20 mouse cellular contexts compared by ENCODE assay signal in the genomic region with DNA sequence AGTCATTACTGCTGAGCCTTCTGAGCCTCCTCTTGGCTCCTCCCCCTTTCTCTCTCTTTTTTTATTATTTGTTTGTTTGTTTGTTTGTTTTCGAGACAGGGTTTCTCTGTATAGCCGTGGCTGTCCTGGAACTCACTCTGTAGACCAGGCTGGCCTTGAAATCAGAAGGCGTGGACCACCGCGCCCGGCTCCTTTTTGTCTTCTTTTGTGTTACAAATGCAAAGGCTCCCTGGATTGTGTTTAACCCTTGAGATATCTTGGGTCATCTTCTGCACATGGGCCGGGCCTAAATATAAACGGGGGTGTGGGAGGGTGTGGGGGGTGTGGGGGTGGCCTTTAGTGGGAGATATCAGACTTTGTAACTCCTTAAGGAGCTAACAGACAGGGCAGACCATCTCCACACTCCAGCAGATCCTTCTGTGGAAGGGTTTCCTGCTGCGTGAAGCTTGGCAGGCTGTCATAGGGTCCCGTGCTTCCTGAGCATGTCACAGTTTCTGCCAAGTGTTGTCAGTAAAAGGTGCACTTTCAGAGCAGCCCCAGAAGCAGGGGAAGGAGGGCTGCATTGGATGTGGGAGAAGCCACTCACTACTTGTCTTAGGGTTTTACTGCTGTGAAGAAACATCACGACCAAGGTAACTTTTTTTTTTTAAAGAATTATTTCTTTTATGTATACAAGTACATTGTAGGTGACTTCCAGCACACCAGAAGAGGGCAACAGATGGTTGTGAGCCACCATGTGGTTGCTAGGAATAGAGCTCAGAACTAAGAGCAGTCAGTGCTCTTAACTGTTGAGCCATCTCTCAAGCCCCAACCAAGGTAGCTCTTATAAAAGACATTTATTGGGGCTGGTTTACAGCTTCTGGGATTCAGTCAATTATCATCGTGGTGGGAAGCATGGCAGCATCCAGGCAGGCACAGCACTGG. TPM values are rescaled to one million over a fixed set of nuclear protein-coding genes. Genes with fewer than 3 reads are reported as not detected.
DNase-seq lines count a peak whose midpoint lies in the region; ATAC-seq and TF ChIP-seq lines count a peak whose summit lies in the region.
"Had no signal": no experiment of that assay in that cellular context is flagged by ENCODE, and none has a peak within 500 bp of the region (broad histone marks: within the 10 kb centered on the region; RNA-seq: fewer than 3 reads in every experiment).

No protein-coding gene starts in this region.

- no peak; the same call in none of the 2 replicates for TF ChIP-seq RAD21 in CH12.LX (IDR thresholded peaks at IDR 0.05; ENCODE audit: low read depth, low read length)

- no peak for TF ChIP-seq POLR2A in CH12.LX (IDR thresholded peaks at IDR 0.05; ENCODE audit: low read depth, low read length)

- WGBS in kidney, embryonic 14.5 days: 63% methylated on average over 12 of the region's 12 CpGs

- dilution Hi-C loops in CH12.LX (cut with MboI; ENCODE audit: extremely low pct_ligation_motif_present, extremely low pct_unique_long_range_greater_than_20kb, low sequenced_read_pairs): no loop called here

- peak in 1 of 2 experiments; percentile 53; a peak in 2 of 4 replicates for TF ChIP-seq CTCF in CH12.LX (conservative IDR thresholded peaks at IDR 0.05 in 1 of 2, IDR thresholded peaks at IDR 0.05 in 1 of 2; ENCODE audit: low read depth in 2 of 2, low read length in 2 of 2)

- DNase-seq in cerebellum, postnatal 14 days: peak; percentile 57 to 68
- no peak for DNase-seq in cerebellum, adult 8-10 months
- DNase-seq in kidney, postnatal 14 days: peak; percentile 32
- DNase-seq in CH12.LX (ENCODE audit: extremely low read depth): no peak
- peak; percentile 86 for DNase-seq in R1 (ENCODE audit: low read depth, low spot score)
- no peak for DNase-seq in gastrocnemius, adult 18-20 months (ENCODE audit: low spot score)
- DNase-seq: adrenal gland, postnatal 25 days; cerebellum, adult 2 months; gastrocnemius, postnatal 10 days; heart, adult 11 months; heart, postnatal 36 days had no signal

- H3K4me3 ChIP-seq in kidney, embryonic 14.5 days (ENCODE audit: low read length): no peak overlapping the region
- H3K4me3 ChIP-seq in CH12.LX (replicated peaks in 1 of 3; ENCODE audit: low read depth in 2 of 3, low read length in 2 of 3, poor library complexity in 1 of 3): no peak overlapping the region
- H3K4me3 ChIP-seq: embryonic facial prominence, embryonic 13.5 days; heart, embryonic 13.5 days; hindbrain, embryonic 15.5 days; limb, embryonic 15.5 days; midbrain, embryonic 10.5 days had no signal

- H3K4me1 ChIP-seq in kidney, embryonic 14.5 days (ENCODE audit: control insufficient read depth, insufficient read depth, low read length): no peaks in the 10 kb centered on the region
- H3K4me1 ChIP-seq in CH12.LX (ENCODE audit: control insufficient read depth in 1 of 2, insufficient read depth in 2 of 2): peaks cover 8 to 15% of the 10 kb centered on the region in 2 experiments
- H3K4me1 ChIP-seq: embryonic facial prominence, embryonic 13.5 days; hindbrain, embryonic 15.5 days had no signal

- H3K36me3 ChIP-seq in kidney, embryonic 14.5 days (ENCODE audit: control insufficient read depth, insufficient read depth, low read length): no peaks in the 10 kb centered on the region
- peaks cover 0 to 9% of the 10 kb centered on the region in 2 experiments for H3K36me3 ChIP-seq in CH12.LX (replicated peaks in 1 of 2; ENCODE audit: control insufficient read depth in 1 of 2, insufficient read depth in 1 of 2, low read length in 1 of 2)
- H3K36me3 ChIP-seq: embryonic facial prominence, embryonic 13.5 days; hindbrain, embryonic 15.5 days; limb, embryonic 15.5 days; liver, embryonic 15.5 days; midbrain, embryonic 10.5 days had no signal

- H3K79me2 ChIP-seq in CH12.LX (replicated peaks; ENCODE audit: control insufficient read depth, extremely low read depth, insufficient read depth, poor library complexity, severe bottlenecking): no peaks in the 10 kb centered on the region

- no peak for ATAC-seq in kidney, embryonic 14.5 days (ENCODE audit: low FRiP score, low TSS enrichment)

- H3K27ac ChIP-seq in kidney, embryonic 14.5 days (ENCODE audit: low read depth, low read length): no peak overlapping the region
- H3K27ac ChIP-seq in CH12.LX (ENCODE audit: insufficient read depth, low read depth): no peak overlapping the region
- H3K27ac ChIP-seq: embryonic facial prominence, embryonic 13.5 days; heart, embryonic 13.5 days; hindbrain, embryonic 15.5 days; kidney, postnatal 0 days; limb, embryonic 15.5 days; liver, embryonic 15.5 days; macrophage; midbrain, embryonic 10.5 days had no signal

- no peaks in the 10 kb centered on the region for H3K27me3 ChIP-seq in kidney, embryonic 14.5 days (ENCODE audit: control insufficient read depth, insufficient read depth, low read length)
- no peaks in the 10 kb centered on the region for H3K27me3 ChIP-seq in CH12.LX (replicated peaks)
- H3K27me3 ChIP-seq: embryonic facial prominence, embryonic 13.5 days; heart, embryonic 13.5 days; hindbrain, embryonic 15.5 days; limb, embryonic 15.5 days had no signal

- H3K9ac ChIP-seq in kidney, embryonic 14.5 days (ENCODE audit: low read depth, low read length): no peak overlapping the region
- peak overlapping the region; percentile 31; the same call in 1 of the 2 replicates for H3K9ac ChIP-seq in CH12.LX (ENCODE audit: insufficient read depth, low read depth)
- H3K9ac ChIP-seq: embryonic facial prominence, embryonic 13.5 days; heart, embryonic 13.5 days; hindbrain, embryonic 15.5 days; limb, embryonic 15.5 days had no signal

- no peaks in the 10 kb centered on the region for H3K9me3 ChIP-seq in kidney, embryonic 14.5 days (ENCODE audit: control insufficient read depth, low read length)
- no peaks in the 10 kb centered on the region for H3K9me3 ChIP-seq in CH12.LX (replicated peaks; ENCODE audit: low read length)
- H3K9me3 ChIP-seq: embryonic facial prominence, embryonic 13.5 days; heart, embryonic 13.5 days; hindbrain, embryonic 15.5 days; limb, embryonic 15.5 days; liver, embryonic 15.5 days; midbrain, embryonic 10.5 days had no signal

- in situ Hi-C loops in CH12.LX (cut with MboI; ENCODE audit: low pct_ligation_motif_present, low pct_unique_long_range_greater_than_20kb, low sequenced_read_pairs): no loop called here

- TF ChIP-seq EP300 in CH12.LX (IDR thresholded peaks at IDR 0.05; ENCODE audit: low read length): no peak

- H3K4me2 ChIP-seq in kidney, embryonic 14.5 days (replicated peaks; ENCODE audit: low read depth, low read length): no peak overlapping the region
- 0 out of 2 replicates have a peak overlapping the region, but pooled peaks have one; percentile 17 for H3K4me2 ChIP-seq in CH12.LX (ENCODE audit: insufficient read depth, low read depth, poor library complexity, severe bottlenecking)
- H3K4me2 ChIP-seq: embryonic facial prominence, embryonic 13.5 days; heart, embryonic 13.5 days; hindbrain, embryonic 15.5 days; limb, embryonic 15.5 days had no signal

TF ChIP-seq in CH12.LX, 34 proteins besides CTCF, POLR2A, EP300 and RAD21:
- TF ChIP-seq SMC3 (IDR thresholded peaks at IDR 0.05; ENCODE audit: low read depth, low read length): peak; percentile 6; the same call in 1 of the 2 replicates
- TF ChIP-seq MYC (IDR thresholded peaks at IDR 0.05; ENCODE audit: low read depth, low read length): peak; percentile 70; the same call in 1 of the 2 replicates
- no peak for TF ChIP-seq RCOR1 (conservative IDR thresholded peaks at IDR 0.05; ENCODE audit: low read depth, low read length)
- TF ChIP-seq MXI1 (IDR thresholded peaks at IDR 0.05; ENCODE audit: low read depth, low read length): 0 out of 2 replicates have a peak, but pooled peaks have one; percentile 23
- peak; percentile 27; the same call in 1 of the 2 replicates for TF ChIP-seq ZNF384 (IDR thresholded peaks at IDR 0.05; ENCODE audit: low read depth, low read length)
TF ChIP-seq in CH12.LX: peak in this region for 4.

RNA-seq across cellular contexts. Expression of a gene that starts 8.8 kb away (rescaled TPM):
- polyA plus RNA-seq in kidney, embryonic 14.5 days (2014; fragmentation: Nextera tagmentation; extraction: Ambion mirVana): 25.7 and 31.2 TPM in 2 replicates
- total RNA-seq in CH12.LX (2012; rRNA removed) (7.3 and 10.0 TPM in 2 replicates), CH12.LX (2014; rRNA removed) (4.1 and 7.0 TPM in 2 replicates)
- 6.9 and 13.5 TPM in 2 replicates for polyA plus RNA-seq in CH12.LX (2012; ENCODE audit: insufficient read length, low read depth)
- total RNA-seq in gastrocnemius, adult 18-20 months (2021): not detected

RNA-seq across cellular contexts. Expression of a gene that starts 16.6 kb away (rescaled TPM):
- 80.1 and 92.5 TPM in 2 replicates for polyA plus RNA-seq in kidney, embryonic 14.5 days (2014; fragmentation: Nextera tagmentation; extraction: Ambion mirVana)
- total RNA-seq in CH12.LX (2012; rRNA removed) (68.0 and 72.5 TPM in 2 replicates), CH12.LX (2014; rRNA removed) (44.5 and 45.3 TPM in 2 replicates)
- 41.7 and 56.6 TPM in 2 replicates for polyA plus RNA-seq in CH12.LX (2012; ENCODE audit: insufficient read length, low read depth)
- 10 to 100 TPM; 31.7 to 32.3 TPM for total RNA-seq in gastrocnemius, adult 18-20 months (2021)

RNA-seq across cellular contexts. Expression of a gene that starts 18.1 kb away (rescaled TPM):
- polyA plus RNA-seq in kidney, embryonic 14.5 days (2014; fragmentation: Nextera tagmentation; extraction: Ambion mirVana): 482 and 508 TPM in 2 replicates
- total RNA-seq in CH12.LX (2012; rRNA removed) (253 and 302 TPM in 2 replicates), CH12.LX (2014; rRNA removed) (190 and 205 TPM in 2 replicates)
- polyA plus RNA-seq in CH12.LX (2012; ENCODE audit: insufficient read length, low read depth): 432 and 435 TPM in 2 replicates
- total RNA-seq in gastrocnemius, adult 18-20 months (2021): 10 to 100 TPM; 14.9 to 18.1 TPM

RNA-seq across cellular contexts. Expression of a gene that starts 24.2 kb away (rescaled TPM):
- polyA plus RNA-seq in kidney, embryonic 14.5 days (2014; fragmentation: Nextera tagmentation; extraction: Ambion mirVana): 75.0 and 108 TPM in 2 replicates
- total RNA-seq in CH12.LX (2012; rRNA removed) (126 and 150 TPM in 2 replicates), CH12.LX (2014; rRNA removed) (87.9 and 94.6 TPM in 2 replicates)
- polyA plus RNA-seq in CH12.LX (2012; ENCODE audit: insufficient read length, low read depth): 169 and 174 TPM in 2 replicates
- total RNA-seq in gastrocnemius, adult 18-20 months (2021): 10 to 100 TPM; 33.0 to 38.9 TPM

RNA-seq across cellular contexts. Expression of a gene that starts 31.1 kb away (rescaled TPM):
- 0.86 and 0.92 TPM in 2 replicates for polyA plus RNA-seq in kidney, embryonic 14.5 days (2014; fragmentation: Nextera tagmentation; extraction: Ambion mirVana)
- total RNA-seq in CH12.LX (2012; rRNA removed) (7.4 and 8.0 TPM in 2 replicates), CH12.LX (2014; rRNA removed) (6.3 and 7.4 TPM in 2 replicates)
- polyA plus RNA-seq in CH12.LX (2012; ENCODE audit: insufficient read length, low read depth): 6.5 and 7.6 TPM in 2 replicates
- total RNA-seq in gastrocnemius, adult 18-20 months (2021): under 1 TPM; 0.24 to 0.43 TPM

Comparison
In these comparisons a context has a peak if more than half of its experiments do, and no peak if none do; other contexts are left out.
1. DNase-seq: peak in cerebellum, postnatal 14 days (2 of 2), kidney, postnatal 14 days (single experiment) and R1 (single experiment); none in cerebellum, adult 8-10 months (single experiment), CH12.LX (single experiment) and gastrocnemius, adult 18-20 months (single experiment).
2. RNA of a gene that starts 8.8 kb away (total RNA-seq): 4.1 to 10.0 TPM in CH12.LX; not detected in gastrocnemius, adult 18-20 months; every median in the first group is over 4 times any median in the second.
3. RNA of a gene that starts 18.1 kb away (total RNA-seq): 190 to 302 TPM in CH12.LX; 14.9 to 18.1 TPM in gastrocnemius, adult 18-20 months; every median in the first group is over 10 times any median in the second.